Mouse (Mus musculus) c-Kit-positive CD71-negative TER-119-negative erythroid progenitor cells, embryonic 14.5 days (primary cell): ENCODE data around the gene Icos.

ENCODE experiments used
- DNase-seq: peaks from one replicate; pipeline ENCODE4 v3.0.0-alpha.2; 2013; ENCODE audit warnings: low read depth

Icos gene

DNA sequence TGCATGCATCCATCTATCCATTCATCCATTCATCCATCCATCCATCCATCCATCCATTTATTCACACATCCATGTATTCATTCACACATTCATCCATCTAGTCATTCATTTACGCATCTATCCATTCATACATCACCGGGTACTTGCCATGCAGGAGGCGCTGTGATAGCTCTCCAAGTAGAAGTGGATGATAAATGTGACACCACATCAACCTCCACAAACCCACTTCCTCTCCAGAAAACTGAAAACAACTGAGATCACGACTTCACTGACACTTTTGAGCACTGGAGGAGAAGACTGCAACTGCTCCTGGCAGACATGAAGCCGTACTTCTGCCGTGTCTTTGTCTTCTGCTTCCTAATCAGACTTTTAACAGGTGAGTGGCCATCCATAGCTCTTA lies at the start of gene Icos:
Gene Icos (plus strand): TSS at position 287 of the 400 bp plus-strand sequence.
- DNase-seq = no peak

DNA sequence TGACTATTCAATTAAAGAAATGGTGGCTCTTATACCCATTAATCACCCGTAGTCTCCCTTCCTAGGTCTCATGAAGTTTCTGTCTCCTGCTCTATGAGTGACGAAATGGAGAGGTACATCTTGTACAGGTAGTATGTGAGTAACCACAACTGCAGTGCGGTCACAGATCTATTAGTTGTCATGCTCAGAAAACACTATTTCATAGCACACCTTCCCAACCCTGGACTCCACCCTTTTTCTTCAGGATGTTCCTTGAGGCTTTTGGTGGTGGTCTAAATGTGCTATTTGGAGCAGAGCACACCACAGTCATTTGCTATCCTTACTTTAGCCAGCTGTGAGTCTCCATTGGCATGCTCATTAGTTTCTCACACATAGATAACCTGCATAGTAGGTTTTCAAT lies 48.7 kb upstream of the Icos start:
- DNase-seq = no peak

DNA sequence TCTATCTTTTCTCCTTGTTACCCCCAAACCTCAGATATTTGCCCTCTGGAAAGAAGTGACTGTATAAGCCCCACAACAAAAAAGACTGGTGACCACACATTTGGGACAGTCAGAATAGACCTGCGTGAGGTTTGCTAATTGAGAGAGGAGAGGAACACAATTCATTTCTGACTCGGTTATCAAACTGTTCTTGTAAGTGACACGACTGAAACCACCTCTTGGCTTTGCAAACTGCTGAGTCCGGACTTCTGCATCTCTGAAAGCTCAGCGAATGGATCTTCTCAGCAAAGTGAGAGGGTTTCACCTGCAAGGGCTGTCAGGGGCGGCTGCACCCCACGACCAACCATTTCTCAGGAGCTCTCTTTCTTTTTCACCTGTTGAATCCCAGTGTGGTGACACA lies 47.3 kb upstream of the Icos start:
- no peak for DNase-seq

DNA sequence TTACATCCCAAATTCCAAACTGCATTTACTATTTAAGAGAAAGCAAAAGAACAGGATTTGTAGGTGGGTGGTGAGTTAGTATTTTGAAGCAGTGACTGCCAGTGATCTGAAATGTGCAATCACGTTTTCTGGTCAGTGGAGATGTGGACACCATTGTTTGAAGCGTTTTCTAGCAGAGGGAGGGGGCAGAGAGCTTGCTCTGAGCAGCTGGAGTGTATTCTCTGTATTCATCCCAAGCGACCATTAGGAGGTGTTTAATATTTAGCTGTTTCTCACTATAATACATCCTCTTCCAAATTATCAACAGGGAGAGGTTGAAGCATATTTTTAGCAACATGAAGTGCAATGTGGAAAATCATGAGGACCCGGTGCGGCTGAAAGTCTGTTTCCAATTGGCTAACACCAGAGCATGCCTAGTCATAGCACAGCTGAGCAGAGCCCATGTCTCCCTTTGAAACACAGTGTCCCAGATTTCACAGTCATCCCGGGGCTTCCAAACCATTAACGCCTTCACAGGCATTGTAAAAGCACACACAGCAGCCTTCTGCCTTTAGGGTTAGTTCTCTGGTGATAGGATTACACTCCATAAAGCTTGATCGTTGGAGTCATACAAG lies 41.7 kb upstream of the Icos start:
- DNase-seq = no peak

DNA sequence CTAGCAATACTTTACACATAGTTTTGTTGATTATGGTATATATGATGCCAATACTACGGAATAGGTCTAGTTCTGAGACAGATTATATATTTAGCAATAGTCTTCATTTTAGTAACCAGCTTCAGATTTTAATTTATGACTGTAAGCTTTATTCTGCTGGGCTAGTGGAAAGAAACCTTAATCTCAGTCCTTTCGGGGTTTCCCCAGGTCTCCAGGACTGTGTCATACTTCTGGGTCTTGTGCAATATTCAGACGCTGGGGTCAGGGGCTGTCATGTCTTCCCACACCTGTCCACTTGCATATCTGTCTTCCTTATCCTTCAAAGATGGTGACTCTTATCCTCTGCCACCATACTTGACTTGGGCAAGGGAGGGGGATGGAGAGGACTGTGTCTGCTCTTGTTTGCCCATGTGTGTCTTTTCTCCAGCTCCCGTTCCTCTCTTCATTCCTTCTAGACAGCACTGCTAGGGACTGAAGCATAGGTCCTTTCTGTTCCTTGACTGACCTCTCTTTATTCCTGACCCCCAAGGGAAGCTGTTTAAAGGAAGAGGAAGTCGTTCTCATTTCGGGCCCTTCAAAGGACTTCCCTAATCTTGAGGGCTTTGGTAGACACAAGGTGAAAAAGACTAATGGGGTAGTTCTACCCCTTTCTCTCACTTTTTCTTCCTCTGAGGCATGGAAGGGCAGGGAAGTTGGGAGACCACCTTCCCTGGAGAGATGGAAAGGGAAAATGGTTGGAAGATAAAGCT lies 40.6 kb upstream of the Icos start:
- DNase-seq = no peak

DNA sequence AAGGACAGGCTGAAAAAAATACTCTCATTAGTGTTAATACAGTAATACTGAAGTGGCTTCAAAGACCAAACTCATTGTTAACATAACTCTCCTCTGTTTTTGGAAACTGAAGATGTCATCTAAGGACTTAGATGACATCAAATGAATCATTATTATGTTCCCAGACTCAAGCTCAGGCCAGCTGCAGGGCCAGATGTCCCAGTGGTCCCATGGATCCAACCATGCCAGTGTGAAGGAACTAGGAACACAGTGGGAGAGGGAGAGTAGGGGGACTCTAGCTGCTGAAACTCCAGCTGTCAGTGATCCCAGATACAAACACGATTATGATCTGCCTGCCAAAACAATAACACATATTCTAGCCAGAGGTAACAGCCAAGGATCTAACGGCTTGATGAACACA lies 39.5 kb upstream of the Icos start:
- DNase-seq = no peak

DNA sequence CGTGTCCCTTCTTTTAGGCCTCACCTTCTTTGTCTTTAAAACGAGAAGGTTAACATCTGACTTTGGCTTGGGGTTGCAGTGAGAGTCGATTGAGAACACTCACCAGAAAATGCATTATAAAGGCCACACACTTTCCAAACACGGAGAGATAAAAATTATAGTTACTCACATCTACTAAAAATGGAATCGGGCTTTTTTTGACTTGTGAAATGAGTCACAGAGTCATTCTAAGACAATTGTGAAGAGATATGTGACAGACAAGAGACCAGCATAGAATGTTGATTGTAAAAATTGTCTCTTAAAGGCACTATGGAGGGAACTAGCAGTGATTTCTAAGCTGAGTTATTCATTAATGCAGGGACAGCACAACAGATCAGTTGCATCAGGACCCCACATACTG lies 38.8 kb upstream of the Icos start:
- DNase-seq = no peak

DNA sequence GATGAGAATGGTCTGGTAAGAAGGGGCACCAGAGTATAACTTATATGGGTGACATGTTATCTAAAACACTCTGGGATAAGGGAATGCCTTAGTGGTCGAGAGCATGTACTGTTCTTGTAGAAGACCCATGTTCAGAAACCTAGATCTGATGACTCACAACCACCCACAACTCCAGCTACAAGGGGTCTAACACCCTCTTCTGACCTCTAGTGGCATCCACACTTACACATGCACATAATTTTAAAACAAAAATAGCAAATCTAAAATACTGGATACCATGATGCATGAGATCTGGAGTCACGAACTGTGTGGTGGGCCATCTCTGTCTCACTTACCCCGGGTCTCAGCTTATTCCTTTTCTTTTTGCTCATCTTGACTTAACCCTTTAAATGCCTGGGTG lies 37.7 kb upstream of the Icos start:
- DNase-seq = no peak

DNA sequence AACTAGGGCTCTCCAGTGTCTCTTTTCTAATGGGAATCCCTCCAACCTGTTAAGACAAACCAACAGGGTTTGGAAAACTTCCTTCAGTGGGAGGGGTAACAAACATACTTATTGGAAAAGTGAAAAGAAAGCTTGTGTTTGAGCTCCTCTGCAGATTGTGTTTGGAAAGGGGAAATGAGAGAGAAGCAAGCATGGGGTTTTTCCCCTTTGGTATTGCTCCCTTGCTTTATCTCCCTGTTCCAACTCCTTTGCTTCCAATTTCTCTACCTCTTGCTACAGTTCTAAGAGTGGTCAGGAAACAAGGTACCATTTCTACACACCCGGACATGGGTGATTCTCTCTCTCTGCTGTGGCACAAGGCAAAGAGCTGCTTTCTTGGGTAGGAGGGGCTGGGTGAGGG lies 37.1 kb upstream of the Icos start:
- no peak for DNase-seq

DNA sequence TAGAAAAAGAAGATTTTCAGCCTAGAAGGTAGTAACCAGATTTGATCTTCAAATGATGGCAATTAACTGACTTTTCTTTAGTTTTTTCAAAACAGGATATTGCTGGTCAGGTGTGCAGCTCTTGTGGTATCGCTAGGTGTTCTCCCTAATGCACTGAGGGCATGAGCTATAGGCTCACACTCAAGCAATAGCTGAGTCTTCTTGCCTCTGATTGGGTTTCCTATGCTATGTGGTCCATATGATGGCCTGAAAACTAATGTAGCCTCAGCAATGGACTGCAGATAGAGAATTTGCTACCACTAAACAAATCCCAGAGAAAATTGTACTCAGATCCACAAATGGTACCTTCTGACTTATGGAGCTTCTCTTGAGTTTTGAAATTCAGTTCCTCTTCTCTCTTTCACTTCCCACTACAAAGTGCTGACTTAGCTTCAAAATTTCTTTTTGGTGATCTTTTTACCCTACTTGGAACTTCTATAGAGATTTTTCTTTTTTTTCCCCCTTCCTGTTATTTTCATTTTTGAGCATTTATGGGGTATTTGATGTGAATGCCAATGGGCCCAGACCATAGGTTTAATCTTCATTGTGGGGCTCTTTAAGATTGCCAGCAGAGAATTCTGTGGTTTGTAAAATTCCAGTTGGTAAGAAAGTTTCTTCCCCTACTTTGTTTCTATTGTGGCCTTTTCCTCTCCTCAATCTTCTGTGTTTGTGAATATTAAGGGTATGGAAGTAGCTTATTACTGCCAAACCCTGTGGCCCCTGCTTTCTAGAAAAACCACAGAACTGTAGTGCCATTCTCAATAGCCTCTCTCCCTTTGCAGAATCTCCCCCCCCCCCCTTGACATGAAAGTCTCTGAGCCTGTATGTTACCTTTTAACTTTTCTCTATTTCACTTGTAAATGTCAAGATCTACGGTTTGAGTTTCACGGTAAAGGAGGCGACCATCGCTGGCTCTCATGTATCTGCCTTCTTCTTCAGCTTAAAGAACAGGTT lies 36.4 kb upstream of the Icos start:
- DNase-seq = no peak

DNA sequence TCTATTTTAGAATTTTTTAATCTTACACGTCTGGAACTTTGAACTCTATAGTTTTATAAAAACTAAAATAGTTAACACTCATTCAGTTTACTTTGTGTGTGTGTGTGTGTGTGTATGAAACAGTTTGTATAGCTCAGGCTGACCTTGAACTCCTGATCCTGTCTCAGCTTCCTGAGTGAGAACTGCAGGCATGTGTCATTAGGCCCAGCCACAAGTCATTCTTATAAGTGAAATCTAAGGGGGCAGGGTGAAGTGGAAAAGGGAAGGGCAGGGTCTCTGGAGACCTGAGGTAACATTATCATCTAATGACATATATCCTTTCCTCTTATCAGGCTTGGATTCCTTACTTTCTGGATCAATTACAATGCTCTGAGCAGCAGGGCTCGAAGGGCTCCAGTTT lies 34.8 kb upstream of the Icos start:
- DNase-seq = no peak

DNA sequence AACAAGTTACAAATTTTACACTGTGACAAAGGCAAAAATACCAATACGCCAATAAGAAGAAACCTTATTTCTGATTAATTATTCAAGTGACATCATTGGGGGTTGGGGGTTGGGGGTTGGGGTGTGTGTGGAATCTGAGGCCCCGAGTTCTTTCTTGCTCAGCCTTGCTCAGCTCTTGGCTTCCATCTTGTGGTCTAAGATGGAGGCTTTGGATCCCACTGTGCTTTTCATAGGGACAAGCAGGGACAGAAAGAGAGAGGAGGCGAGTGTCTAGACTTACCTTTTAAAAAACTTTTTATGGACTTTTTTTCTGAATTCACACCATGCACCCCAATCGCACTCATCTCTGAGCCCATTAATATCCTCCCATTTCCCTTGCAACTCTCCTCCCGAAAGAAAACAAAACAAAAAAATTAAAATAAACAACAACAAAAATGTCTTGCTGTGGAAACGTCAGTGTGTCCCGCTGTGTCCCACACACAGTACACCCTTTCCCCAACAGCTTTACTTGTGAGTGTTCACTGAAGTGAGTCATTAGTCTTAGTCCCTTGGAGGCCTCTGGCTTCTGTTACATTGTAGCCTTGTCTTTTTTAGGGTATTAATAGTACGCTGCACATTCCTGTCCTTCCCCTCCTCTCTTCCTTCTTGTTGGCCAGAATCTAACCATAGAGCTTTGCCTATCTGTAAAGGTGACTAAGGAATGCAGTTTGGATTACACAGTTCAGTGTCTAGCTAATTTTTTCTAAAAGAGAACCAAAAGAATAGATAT lies 31.9 kb upstream of the Icos start:
- DNase-seq = no peak

DNA sequence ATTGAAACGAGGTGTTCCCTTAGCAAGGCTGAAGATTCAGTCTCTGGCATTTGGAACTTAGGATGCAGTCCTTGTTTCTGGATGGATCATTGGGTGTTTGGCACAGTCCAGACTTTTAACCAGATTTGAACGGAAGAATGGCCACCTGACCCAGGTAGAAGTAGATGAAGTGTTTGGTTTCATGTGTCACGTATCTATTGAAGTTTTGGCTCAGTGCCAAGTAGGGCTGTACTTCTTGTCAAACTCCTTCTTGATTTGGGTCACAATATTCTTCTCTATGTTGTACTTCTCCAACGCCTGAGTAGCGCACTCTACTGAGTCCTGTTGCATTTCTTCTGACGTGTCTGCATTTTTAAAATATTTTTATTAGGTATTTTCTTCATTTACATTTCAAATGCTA lies 29.6 kb upstream of the Icos start:
- DNase-seq = no peak

DNA sequence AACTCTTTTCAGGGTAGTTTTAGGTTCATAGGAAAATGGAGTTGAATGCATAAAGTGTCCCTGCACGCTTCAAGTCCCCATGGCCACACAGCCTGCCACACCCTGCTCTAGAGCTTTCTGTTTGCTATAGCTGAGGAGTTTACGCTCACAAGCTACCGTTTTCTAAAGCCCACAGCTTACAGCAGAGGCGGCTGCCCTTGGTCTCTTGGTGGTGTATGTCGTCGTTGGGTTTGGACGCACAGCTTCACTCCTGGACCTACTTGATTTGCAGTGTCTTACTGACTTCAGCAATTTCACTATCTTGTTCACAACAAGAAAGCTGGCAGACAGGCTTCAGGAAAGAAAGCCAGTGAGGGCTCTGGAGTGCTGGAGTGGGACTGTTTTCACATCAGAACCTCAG lies 24.8 kb upstream of the Icos start:
- no peak for DNase-seq

DNA sequence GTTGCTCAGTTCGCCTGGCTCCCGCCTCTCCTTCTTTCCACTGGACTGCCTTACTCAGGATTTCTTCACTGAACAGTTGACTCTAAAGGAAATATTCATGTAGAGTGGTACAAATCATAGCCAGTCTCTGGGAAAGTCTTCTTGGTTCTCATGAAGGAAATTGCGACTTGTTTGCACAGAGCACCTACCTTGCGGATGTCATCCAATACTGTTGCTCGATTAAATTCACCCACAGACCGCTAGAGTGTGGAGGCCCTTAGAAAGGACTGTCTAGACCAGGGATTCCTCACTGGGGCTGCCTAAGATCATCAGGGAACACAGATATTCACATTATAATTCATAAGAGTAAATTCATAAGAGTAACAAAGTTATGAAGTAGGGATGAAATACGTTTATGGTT lies 24.0 kb upstream of the Icos start:
- DNase-seq = no peak

DNA sequence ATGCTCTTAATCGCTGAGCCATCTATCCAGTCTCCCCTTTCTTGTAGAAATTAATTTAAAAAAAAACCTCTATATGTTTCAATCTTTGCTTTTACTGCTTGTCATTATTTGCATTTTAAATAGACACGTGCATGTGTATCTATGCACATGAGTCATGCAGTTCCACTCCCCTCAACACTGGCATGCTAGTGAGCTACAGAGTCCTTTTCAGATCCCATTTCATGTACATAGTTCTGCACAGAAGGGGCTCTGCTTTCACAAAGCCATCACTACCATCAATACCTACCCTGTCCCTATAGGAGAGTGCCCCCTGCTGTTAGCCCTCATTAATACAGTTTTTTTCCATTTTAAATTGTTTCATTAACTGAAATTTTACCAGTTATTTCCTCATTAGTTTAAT lies 23.0 kb upstream of the Icos start:
- DNase-seq = no peak

DNA sequence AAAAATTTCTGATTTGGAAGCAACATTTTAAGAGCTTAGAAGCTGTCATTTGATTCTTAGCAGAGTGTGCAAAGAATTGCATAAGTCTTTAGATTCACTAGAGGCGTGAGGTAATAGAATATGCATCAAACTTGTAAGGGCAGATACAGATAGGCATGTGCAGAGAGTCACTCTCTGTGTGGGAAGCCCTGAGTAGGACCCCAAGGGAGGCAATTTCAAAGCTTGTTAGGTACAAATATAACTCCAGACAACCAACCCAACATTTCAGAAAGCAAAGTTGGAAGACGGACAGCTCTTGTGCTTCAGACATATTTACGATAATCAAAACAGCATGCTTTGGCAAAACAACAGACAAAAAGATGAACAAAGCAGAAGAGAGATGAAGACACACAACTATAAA lies 22.5 kb upstream of the Icos start:
- DNase-seq = no peak

DNA sequence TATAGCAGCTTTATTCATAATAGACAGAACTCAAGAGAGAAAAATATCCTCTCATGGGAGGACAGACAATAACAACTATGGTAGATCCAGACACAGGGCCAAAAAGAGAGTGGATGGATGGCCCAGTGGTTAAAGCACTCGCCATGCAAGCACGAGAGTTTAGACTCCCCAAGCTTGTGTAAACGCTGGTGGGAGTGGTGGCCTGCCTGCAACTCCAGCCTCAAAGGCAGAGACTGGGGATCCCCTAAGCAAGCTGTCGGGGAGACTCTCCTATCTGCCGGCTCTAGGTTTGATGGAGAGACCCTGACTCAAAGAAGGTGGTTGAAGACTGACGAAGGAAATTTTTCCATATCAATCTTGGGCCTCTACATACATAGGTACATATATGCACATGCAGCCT lies 21.5 kb upstream of the Icos start:
- no peak for DNase-seq

DNA sequence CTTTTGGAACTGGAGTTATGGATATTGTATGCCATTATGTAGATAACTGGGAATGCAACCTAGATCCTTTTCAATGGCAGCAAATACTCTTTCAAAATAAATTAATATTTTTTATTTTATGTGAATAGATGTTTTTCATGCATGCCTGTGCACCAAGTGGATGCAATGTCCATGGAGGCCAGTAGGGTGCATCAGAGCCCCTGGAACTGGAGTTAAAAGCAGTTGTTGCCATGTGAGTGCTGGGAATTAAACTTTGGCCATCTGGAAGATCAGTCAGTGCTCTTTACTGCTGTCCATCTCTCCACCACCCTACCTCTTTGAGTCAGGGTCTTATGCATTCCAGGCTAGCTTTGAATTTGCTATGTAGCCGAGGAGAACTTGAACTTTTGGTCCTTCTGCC lies 19.4 kb upstream of the Icos start:
- DNase-seq = no peak

DNA sequence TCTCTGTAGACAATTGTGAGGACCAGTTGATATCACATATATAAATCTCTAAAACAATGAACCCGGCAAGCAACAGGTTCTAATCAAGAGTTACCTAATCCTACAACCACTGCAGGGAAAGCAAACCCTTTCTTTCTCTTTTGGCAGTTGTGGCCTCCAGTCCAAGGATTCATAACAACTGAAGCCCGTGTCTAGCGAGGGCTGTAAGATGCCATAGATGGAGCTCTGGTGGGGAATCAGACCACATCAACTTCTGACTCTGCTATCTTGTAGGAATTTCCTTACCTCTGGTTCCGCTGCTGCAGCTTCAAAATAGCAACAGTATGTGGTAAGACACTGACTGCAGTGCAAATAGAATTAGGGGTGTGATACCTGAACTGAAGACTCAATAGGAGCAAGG lies 18.5 kb upstream of the Icos start:
- no peak for DNase-seq

DNA sequence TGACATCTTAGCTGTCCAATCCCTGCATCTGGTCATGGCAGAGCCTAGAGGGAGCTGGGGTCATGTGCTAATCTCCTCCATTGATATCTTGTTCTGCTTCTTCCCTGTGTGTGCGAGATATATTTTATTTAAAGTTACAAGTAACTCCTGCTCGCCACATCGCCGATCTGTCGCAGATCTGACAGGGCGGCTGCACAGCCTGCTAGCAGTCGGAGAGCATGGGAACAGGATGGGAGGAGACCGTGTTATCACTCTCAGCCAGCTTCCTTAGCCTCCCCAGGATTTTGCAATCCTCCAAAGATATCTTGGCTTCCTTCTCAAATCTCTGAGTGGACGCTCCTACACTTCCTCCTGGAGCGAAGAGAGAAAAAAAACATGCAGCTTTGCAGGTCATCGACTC lies 17.3 kb upstream of the Icos start:
- no peak for DNase-seq

DNA sequence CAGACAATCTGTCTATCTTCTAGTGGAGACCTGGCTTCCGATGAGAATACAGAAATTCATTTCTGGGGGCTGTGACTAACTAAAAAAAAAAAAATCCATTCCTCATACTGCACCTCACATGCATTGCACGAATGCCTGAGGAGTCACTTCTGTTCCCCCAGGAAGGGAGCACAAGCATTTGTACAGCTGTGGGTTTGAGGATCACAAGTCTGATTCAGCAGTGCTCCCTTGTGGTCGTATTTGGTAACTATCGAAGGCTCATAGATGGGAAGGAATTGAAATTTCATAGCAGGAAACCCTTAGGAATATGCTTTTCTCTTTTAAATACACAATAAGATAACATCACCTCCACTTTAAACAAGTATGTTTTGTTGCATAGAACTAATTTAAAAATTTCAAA lies 16.6 kb upstream of the Icos start:
- no peak for DNase-seq
